Mouse (Mus musculus) intestine, embryonic 15.5 days (tissue): ENCODE measurements at regions not wholly inside any gene's neighbourhood (a gene's known extent, or its start where the extent isn't known, plus 50 kb on each side); places are given as distances from the start of the nearest gene placed in this dataset.

Experiments
- ATAC-seq: fragments of 200-750 bp; cut with Nextera tagmentation; 2 replicates; pipeline ENCODE4 v1.8.0; 2017; ENCODE audit warnings: moderate TSS enrichment, moderate library complexity
- H3K27ac ChIP-seq: fragments of 300-500 bp; sonication (generic); 2 replicates; pipeline ENCODE4 v1.5.1; 2015; ENCODE audit warnings: mild to moderate bottlenecking, inconsistent platforms
- H3K27me3 ChIP-seq: fragments of 300-500 bp; sonication (generic); replicated peaks from 2 replicates; pipeline ENCODE4 v1.6.1; 2015; ENCODE audit warnings: inconsistent platforms
- H3K36me3 ChIP-seq: fragments of 300-500 bp; sonication (generic); 2 replicates; pipeline ENCODE4 v1.6.1; 2015; ENCODE audit warnings: inconsistent platforms
- H3K4me1 ChIP-seq: fragments of 300-500 bp; sonication (generic); replicated peaks from 2 replicates; pipeline ENCODE4 v1.6.1; 2015; ENCODE audit warnings: inconsistent platforms
- H3K4me2 ChIP-seq: fragments of 300-500 bp; sonication (generic); replicated peaks from 2 replicates; pipeline ENCODE4 v1.6.1; 2015; ENCODE audit warnings: mild to moderate bottlenecking, inconsistent platforms
- H3K4me3 ChIP-seq: fragments of 300-500 bp; sonication (generic); replicated peaks from 2 replicates; pipeline ENCODE4 v1.5.1; 2015; ENCODE audit warnings: inconsistent platforms
- H3K9ac ChIP-seq: fragments of 300-500 bp; sonication (generic); 2 replicates; pipeline ENCODE4 v1.6.1; 2015; ENCODE audit warnings: inconsistent platforms
- H3K9me3 ChIP-seq: fragments of 300-500 bp; sonication (generic); 2 replicates; pipeline ENCODE4 v1.6.1; 2016; ENCODE audit warnings: inconsistent platforms
- WGBS: fragments of 180-500 bp; shearing (Covaris S2); methylation state at CpG from one replicate; pipeline ENCODE4 v1.1.7; 2015; 5-methylcytosine and 5-hydroxymethylcytosine counted together

- H3K4me3 ChIP-seq = no peak overlapping the region
- 59% methylated on average over 7 of the region's 7 CpGs for WGBS
- no peak overlapping the region for H3K27ac ChIP-seq
- H3K27me3 ChIP-seq = no peaks in the 10 kb centered on the region
- H3K9ac ChIP-seq = no peak overlapping the region
- no peaks in the 10 kb centered on the region for H3K4me1 ChIP-seq
- ATAC-seq = no peak
- no peaks in the 10 kb centered on the region for H3K9me3 ChIP-seq
- no peak overlapping the region for H3K4me2 ChIP-seq
- no peaks in the 10 kb centered on the region for H3K36me3 ChIP-seq
Measured at GRCm38 (mm10) chr4:23832385-23833164, 663.7 kb upstream of the Mms22l start.

- Histone ChIP-seq H3K4me1 (no peaks in the 10 kb centered on the region), H3K9ac (no peak overlapping the region), H3K4me2 (no peak overlapping the region), H3K27ac (no peak overlapping the region), H3K27me3 (no peaks in the 10 kb centered on the region), H3K9me3 (no peaks in the 10 kb centered on the region), H3K4me3 (no peak overlapping the region), H3K36me3 (no peaks in the 10 kb centered on the region)
- WGBS = 86% methylated on average over 4 of the region's 4 CpGs
- no peak for ATAC-seq
Measured at GRCm38 (mm10) chr4:23843609-23844287, 652.5 kb upstream of the Mms22l start.

- 80% methylated on average over 2 of the region's 2 CpGs for WGBS
- Histone ChIP-seq H3K9me3 (no peaks in the 10 kb centered on the region), H3K4me3 (no peak overlapping the region), H3K9ac (no peak overlapping the region), H3K36me3 (no peaks in the 10 kb centered on the region), H3K4me1 (no peaks in the 10 kb centered on the region), H3K4me2 (no peak overlapping the region), H3K27ac (no peak overlapping the region), H3K27me3 (no peaks in the 10 kb centered on the region)
- no peak for ATAC-seq
Measured at GRCm38 (mm10) chr4:23844288-23844971, 651.8 kb upstream of the Mms22l start.

GRCm38 (mm10) chr4:23845263-23845662 is 651.0 kb upstream of the Mms22l start:
- Histone ChIP-seq H3K9me3 (no peaks in the 10 kb centered on the region), H3K4me3 (no peak overlapping the region), H3K27ac (no peak overlapping the region), H3K27me3 (no peaks in the 10 kb centered on the region), H3K4me1 (no peaks in the 10 kb centered on the region), H3K9ac (no peak overlapping the region), H3K36me3 (no peaks in the 10 kb centered on the region), H3K4me2 (no peak overlapping the region)
- no peak for ATAC-seq
- WGBS = 75% methylated on average over 5 of the region's 5 CpGs

- Histone ChIP-seq H3K27me3 (no peaks in the 10 kb centered on the region), H3K4me2 (no peak overlapping the region)
- ATAC-seq = no peak
Measured at GRCm38 (mm10) chr4:23850640-23851039, 645.6 kb upstream of the Mms22l start.

GRCm38 (mm10) chr4:23862437-23862836 is 633.8 kb upstream of the Mms22l start:
- no peak for ATAC-seq
- H3K9me3 ChIP-seq = no peaks in the 10 kb centered on the region
- H3K27ac ChIP-seq = no peak overlapping the region
- no peak overlapping the region for H3K4me2 ChIP-seq
- no peak overlapping the region for H3K9ac ChIP-seq
- no peaks in the 10 kb centered on the region for H3K27me3 ChIP-seq
- no peaks in the 10 kb centered on the region for H3K4me1 ChIP-seq
- H3K4me3 ChIP-seq = no peak overlapping the region
- WGBS = 79% methylated on average over 3 of the region's 3 CpGs
- H3K36me3 ChIP-seq = no peaks in the 10 kb centered on the region

More at GRCm38 (mm10) chr4:23850640-23851039, 645.6 kb upstream of the Mms22l start:
- H3K36me3 ChIP-seq = no peaks in the 10 kb centered on the region
- WGBS = 82% methylated on average over 2 of the region's 2 CpGs
- H3K4me3 ChIP-seq = no peak overlapping the region
- no peaks in the 10 kb centered on the region for H3K4me1 ChIP-seq
- H3K9me3 ChIP-seq = no peaks in the 10 kb centered on the region
- H3K27ac ChIP-seq = no peak overlapping the region
- H3K9ac ChIP-seq = no peak overlapping the region

- no peak for ATAC-seq
- Histone ChIP-seq H3K4me3 (no peak overlapping the region), H3K27ac (no peak overlapping the region), H3K27me3 (no peaks in the 10 kb centered on the region), H3K4me1 (no peaks in the 10 kb centered on the region), H3K4me2 (no peak overlapping the region), H3K36me3 (no peaks in the 10 kb centered on the region), H3K9me3 (no peaks in the 10 kb centered on the region), H3K9ac (no peak overlapping the region)
- WGBS = 79% methylated on average over 7 of the region's 7 CpGs
Measured at GRCm38 (mm10) chr4:23880007-23880406, 616.2 kb upstream of the Mms22l start.

GRCm38 (mm10) chr4:23913396-23913795 is 582.9 kb upstream of the Mms22l start:
- no peak overlapping the region for H3K4me2 ChIP-seq
- H3K9ac ChIP-seq = no peak overlapping the region
- 35% methylated on average over 4 of the region's 4 CpGs for WGBS
- no peaks in the 10 kb centered on the region for H3K4me1 ChIP-seq
- H3K9me3 ChIP-seq = no peaks in the 10 kb centered on the region
- no peaks in the 10 kb centered on the region for H3K36me3 ChIP-seq
- H3K4me3 ChIP-seq = no peak overlapping the region
- H3K27me3 ChIP-seq = no peaks in the 10 kb centered on the region
- no peak for ATAC-seq
- no peak overlapping the region for H3K27ac ChIP-seq

- H3K27ac ChIP-seq = no peak overlapping the region
- WGBS = 70% methylated on average over 4 of the region's 4 CpGs
- H3K4me3 ChIP-seq = no peak overlapping the region
- H3K27me3 ChIP-seq = no peaks in the 10 kb centered on the region
- H3K4me2 ChIP-seq = no peak overlapping the region
- ATAC-seq = no peak
- H3K9me3 ChIP-seq = no peaks in the 10 kb centered on the region
- no peaks in the 10 kb centered on the region for H3K36me3 ChIP-seq
- H3K9ac ChIP-seq = no peak overlapping the region
- H3K4me1 ChIP-seq = no peaks in the 10 kb centered on the region
Measured at GRCm38 (mm10) chr4:23913822-23914221, 582.4 kb upstream of the Mms22l start.

- no peaks in the 10 kb centered on the region for H3K9me3 ChIP-seq
- H3K4me1 ChIP-seq = no peaks in the 10 kb centered on the region
- H3K4me3 ChIP-seq = no peak overlapping the region
- no peak overlapping the region for H3K9ac ChIP-seq
- no peaks in the 10 kb centered on the region for H3K27me3 ChIP-seq
- H3K27ac ChIP-seq = no peak overlapping the region
- H3K4me2 ChIP-seq = no peak overlapping the region
- H3K36me3 ChIP-seq = no peaks in the 10 kb centered on the region
- no peak for ATAC-seq
- WGBS = 85% methylated on average over 7 of the region's 7 CpGs
Measured at GRCm38 (mm10) chr4:23914423-23914822, 581.8 kb upstream of the Mms22l start.

GRCm38 (mm10) chr4:23921520-23921919 is 574.7 kb upstream of the Mms22l start:
- H3K4me2 ChIP-seq = no peak overlapping the region
- H3K9ac ChIP-seq = no peak overlapping the region
- H3K9me3 ChIP-seq = no peaks in the 10 kb centered on the region
- H3K36me3 ChIP-seq = no peaks in the 10 kb centered on the region
- no peak overlapping the region for H3K4me3 ChIP-seq
- ATAC-seq = no peak
- WGBS = 89% methylated on average over 3 of the region's 3 CpGs
- no peaks in the 10 kb centered on the region for H3K27me3 ChIP-seq
- H3K27ac ChIP-seq = no peak overlapping the region
- H3K4me1 ChIP-seq = no peaks in the 10 kb centered on the region

- Histone ChIP-seq H3K36me3 (no peaks in the 10 kb centered on the region), H3K4me1 (no peaks in the 10 kb centered on the region), H3K9me3 (no peaks in the 10 kb centered on the region), H3K27ac (no peak overlapping the region), H3K4me2 (no peak overlapping the region), H3K4me3 (no peak overlapping the region), H3K27me3 (no peaks in the 10 kb centered on the region), H3K9ac (no peak overlapping the region)
- 89% methylated on average over 2 of the region's 2 CpGs for WGBS
- ATAC-seq = no peak
Measured at GRCm38 (mm10) chr4:23954140-23954539, 542.1 kb upstream of the Mms22l start.
